Mouse (Mus musculus) spleen, adult 2 months (tissue): ENCODE results near the gene Rai1. TPM values are rescaled to one million over a fixed set of nuclear protein-coding genes. Genes with fewer than 3 reads are reported as not detected.

ENCODE experiments used
- DNase-seq, 2 experiments: peaks; one replicate each; pipeline versions ENCODE4 v3.0.0 to v3.0.0-alpha.2; 2012 to 2021; ENCODE audit warnings: low spot score in 2 of 2, low read depth in 1 of 2
- H3K27ac ChIP-seq: fragments of 200-500 bp; 2 replicates; pipeline ENCODE4 v1.5.1; 2012; ENCODE audit warnings: low read length, inconsistent platforms; ENCODE audit not compliant: insufficient read depth
- H3K27me3 ChIP-seq: fragments of 200-500 bp; 2 replicates; pipeline ENCODE4 v1.6.1; 2012; ENCODE audit warnings: mild to moderate bottlenecking, moderate library complexity, low read length, inconsistent platforms; ENCODE audit not compliant: control insufficient read depth, insufficient read depth
- H3K36me3 ChIP-seq: fragments of 200-500 bp; 2 replicates; pipeline ENCODE4 v1.6.1; 2012; ENCODE audit warnings: mild to moderate bottlenecking, low read length, inconsistent platforms; ENCODE audit not compliant: control insufficient read depth, insufficient read depth
- H3K4me1 ChIP-seq: fragments of 200-500 bp; 2 replicates; pipeline ENCODE4 v1.6.1; 2011; ENCODE audit warnings: inconsistent platforms; ENCODE audit not compliant: control insufficient read depth, insufficient read depth, insufficient read length
- H3K4me3 ChIP-seq: fragments of 200-500 bp; 2 replicates; pipeline ENCODE4 v1.5.1; 2011; ENCODE audit warnings: mild to moderate bottlenecking, inconsistent platforms; ENCODE audit not compliant: insufficient read depth, insufficient read length; ENCODE audit errors: extremely low read depth
- CTCF ChIP-seq: fragments of 200-500 bp; IDR thresholded peaks from 2 replicates; pipeline ENCODE4 v1.5.1; 2011; ENCODE audit warnings: mild to moderate bottlenecking, inconsistent platforms; ENCODE audit not compliant: insufficient read depth, insufficient read length, insufficient replicate concordance; ENCODE audit errors: extremely low read depth
- POLR2A ChIP-seq: fragments of 200-500 bp; IDR thresholded peaks from 2 replicates; pipeline ENCODE4 v1.6.1; 2011; ENCODE audit warnings: low read depth, low read length, inconsistent platforms
- WGBS: fragments of 180-500 bp; shearing (Covaris S2); methylation state at CpG from one replicate; pipeline ENCODE4 v1.1.7; 2018; 5-methylcytosine and 5-hydroxymethylcytosine counted together
- polyA plus RNA-seq: library from polyadenylated mRNA; depleted of rRNA; stranded (reverse); fragments of >200 nt; gene quantifications from 2 replicates; pipeline ENCODE4 v1.2.3, GENCODE M21; 2012

The Rai1 gene
- polyA plus RNA-seq, 1 experiment: 36.0 TPM

- H3K4me3 ChIP-seq: no peak overlapping the region
- peak in 1 of 2 experiments; percentile 34 for DNase-seq
- H3K4me1 ChIP-seq: peaks cover 5% of the 10 kb centered on the region; the same call in 1 of the 2 replicates
- 23% methylated on average over 6 of the region's 6 CpGs for whole genome bisulfite sequencing
- peak overlapping the region; percentile 69 for H3K27ac ChIP-seq
- H3K27me3 ChIP-seq: no peaks in the 10 kb centered on the region
- TF ChIP-seq POLR2A: no peak
- no peak for TF ChIP-seq CTCF
- H3K36me3 ChIP-seq: no peaks in the 10 kb centered on the region
These were observed 25.7 kb downstream of the Rai1 start for GRCm38 (mm10) chr11:60130516-60130915.

DNA sequence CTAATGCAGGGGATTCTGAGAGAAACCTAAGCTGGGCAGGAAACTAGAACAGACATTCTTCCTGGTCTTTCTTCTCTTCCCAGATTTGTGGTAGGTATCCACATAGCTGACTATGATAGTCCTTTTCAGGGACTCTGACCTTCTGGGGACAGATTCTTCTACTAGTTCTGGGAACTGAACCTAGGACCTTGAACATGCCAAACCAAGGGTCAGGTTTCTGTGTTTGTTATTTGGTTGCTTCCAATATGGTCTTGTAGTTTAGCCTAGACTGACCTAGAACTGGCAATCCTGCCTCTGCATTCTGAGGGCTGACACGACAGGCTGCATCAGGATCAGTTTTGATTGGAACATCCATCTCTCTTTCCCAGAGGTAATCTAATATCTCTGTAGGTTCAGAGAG lies 27.2 kb downstream of the Rai1 start:
- no peak overlapping the region for H3K27ac ChIP-seq
- no peak for DNase-seq
- WGBS: 97% methylated on average over 1 of the region's 1 CpGs
- no peak overlapping the region for H3K4me3 ChIP-seq
- no peaks in the 10 kb centered on the region for H3K36me3 ChIP-seq
- TF ChIP-seq POLR2A: no peak
- TF ChIP-seq CTCF: no peak
- no peaks in the 10 kb centered on the region for H3K27me3 ChIP-seq
- H3K4me1 ChIP-seq: peaks cover 5% of the 10 kb centered on the region; the same call in 1 of the 2 replicates

DNA sequence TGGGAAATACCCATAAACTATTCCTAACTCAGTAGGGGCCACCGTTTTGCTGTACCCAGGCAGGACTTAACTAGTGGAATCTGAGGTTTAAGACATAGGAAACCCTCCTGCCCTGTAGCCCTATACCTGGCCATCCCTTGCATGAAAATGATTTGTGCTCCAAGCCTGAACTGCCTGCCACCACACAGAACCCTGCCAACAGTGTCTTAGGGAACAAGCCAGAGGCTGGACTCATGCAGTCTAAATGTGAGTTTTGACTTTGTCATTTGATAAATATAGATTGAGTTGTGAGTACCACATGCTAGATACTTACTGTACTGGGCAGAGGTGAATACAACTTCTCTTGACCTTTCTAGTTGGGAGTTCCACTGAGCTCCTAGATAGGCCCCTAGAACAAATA lies 31.7 kb downstream of the Rai1 start:
- H3K4me3 ChIP-seq: no peak overlapping the region
- H3K27ac ChIP-seq: no peak overlapping the region
- TF ChIP-seq CTCF (no peak), POLR2A (no peak)
- H3K27me3 ChIP-seq: no peaks in the 10 kb centered on the region
- DNase-seq: no peak
- WGBS: 94% methylated on average over 1 of the region's 1 CpGs
- peaks cover 6% of the 10 kb centered on the region for H3K4me1 ChIP-seq
- H3K36me3 ChIP-seq: no peaks in the 10 kb centered on the region

DNA sequence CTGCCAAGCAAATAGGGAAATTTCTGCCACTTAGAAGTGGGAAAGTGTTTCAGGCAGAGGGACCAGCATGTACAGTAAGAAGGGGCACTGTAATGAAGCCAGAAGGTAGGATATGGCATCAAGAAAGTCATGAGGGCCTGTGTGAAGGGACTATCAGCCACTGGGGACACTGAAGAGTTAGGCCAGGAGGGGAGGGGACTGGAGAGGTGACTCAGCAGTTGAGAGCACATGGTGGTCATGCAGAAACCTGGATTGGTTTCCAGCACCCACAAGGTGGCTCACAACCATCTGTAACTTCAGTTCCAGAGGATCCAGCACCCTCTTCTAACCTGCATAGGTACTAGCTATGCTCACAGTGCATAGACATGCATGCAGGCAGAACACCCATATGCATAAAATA lies 32.4 kb downstream of the Rai1 start:
- TF ChIP-seq CTCF (no peak), POLR2A (no peak)
- Histone ChIP-seq H3K27me3 (no peaks in the 10 kb centered on the region), H3K4me1 (peaks cover 6% of the 10 kb centered on the region)

DNA sequence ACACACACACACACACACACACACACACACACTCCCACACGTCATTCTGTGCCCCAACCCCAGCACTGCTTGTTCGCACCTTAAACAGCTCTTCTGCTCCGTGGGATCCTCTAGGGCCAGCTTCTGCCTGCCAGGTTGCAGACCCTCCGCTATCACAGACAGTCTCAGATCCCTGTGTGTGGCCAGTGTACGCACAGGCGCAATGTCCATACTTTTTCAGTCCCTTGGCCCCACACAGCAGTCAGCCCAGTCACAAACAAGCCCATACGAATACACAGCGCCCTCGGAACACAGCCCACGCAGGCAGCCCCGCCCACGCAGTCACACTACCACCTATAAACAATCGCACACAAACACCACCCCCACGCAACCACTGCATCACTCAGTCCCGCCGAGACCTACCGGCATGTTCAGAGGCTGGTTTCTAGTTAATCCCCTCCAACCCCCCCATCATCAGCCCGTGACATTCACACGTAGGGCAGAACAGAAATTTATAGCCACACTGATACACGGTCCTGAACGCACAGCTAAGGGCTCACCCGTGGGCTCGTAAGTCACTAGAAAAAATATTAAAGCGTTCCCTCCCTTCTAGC lies 34.4 kb downstream of the Rai1 start:
- H3K27ac ChIP-seq: no peak overlapping the region
- H3K4me1 ChIP-seq: peaks cover 9% of the 10 kb centered on the region
- H3K27me3 ChIP-seq: no peaks in the 10 kb centered on the region
- no peaks in the 10 kb centered on the region for H3K36me3 ChIP-seq
- H3K4me3 ChIP-seq: peak overlapping the region; percentile 51
- no peak for DNase-seq
- TF ChIP-seq POLR2A (no peak), CTCF (no peak)
- WGBS: 31% methylated on average over 24 of the region's 24 CpGs

More for the DNA sequence above, 32.4 kb downstream of the Rai1 start:
- H3K36me3 ChIP-seq: no peaks in the 10 kb centered on the region
- no peak for DNase-seq
- H3K27ac ChIP-seq: no peak overlapping the region
- no peak overlapping the region for H3K4me3 ChIP-seq

DNA sequence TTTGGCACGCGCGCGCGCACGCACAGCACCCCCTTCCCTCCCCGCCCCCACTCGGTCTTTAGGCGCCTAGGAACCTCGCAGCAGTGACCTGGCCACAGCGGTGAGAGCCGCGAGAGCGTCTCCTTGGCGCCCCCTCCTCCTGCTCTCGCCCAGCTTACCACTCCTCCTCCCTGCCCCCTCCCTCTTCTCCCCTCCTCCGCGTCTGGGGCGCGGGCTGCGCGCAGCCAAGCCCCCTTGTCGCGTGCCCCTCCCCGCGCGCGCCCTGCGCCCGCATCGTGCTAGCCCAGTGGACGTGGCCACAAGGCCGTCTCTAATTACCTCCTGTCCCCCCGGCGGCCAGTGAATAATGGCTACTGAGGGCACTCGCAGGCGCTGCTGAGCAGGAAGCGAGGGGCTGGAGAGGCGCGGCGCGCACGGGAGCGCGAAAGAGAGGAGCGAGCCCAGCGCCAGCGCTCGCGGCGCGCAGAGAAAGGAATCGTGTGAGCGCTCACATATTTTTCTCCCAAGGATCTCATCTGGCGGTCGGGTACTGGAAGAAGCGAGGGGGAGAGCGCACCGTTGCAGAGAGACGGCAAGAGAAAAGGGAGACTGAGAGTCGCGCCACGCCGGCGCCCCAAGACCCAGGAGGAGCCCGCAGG lies 35.0 kb downstream of the Rai1 start:
- WGBS: 5% methylated on average over 66 of the region's 66 CpGs
- no peak for DNase-seq
- Histone ChIP-seq H3K4me1 (peaks cover 9% of the 10 kb centered on the region), H3K27me3 (no peaks in the 10 kb centered on the region), H3K27ac (no peak overlapping the region), H3K4me3 (peak overlapping the region; percentile 51), H3K36me3 (peaks cover 1% of the 10 kb centered on the region; the same call in 1 of the 2 replicates)
- TF ChIP-seq CTCF (no peak), POLR2A (no peak)

DNA sequence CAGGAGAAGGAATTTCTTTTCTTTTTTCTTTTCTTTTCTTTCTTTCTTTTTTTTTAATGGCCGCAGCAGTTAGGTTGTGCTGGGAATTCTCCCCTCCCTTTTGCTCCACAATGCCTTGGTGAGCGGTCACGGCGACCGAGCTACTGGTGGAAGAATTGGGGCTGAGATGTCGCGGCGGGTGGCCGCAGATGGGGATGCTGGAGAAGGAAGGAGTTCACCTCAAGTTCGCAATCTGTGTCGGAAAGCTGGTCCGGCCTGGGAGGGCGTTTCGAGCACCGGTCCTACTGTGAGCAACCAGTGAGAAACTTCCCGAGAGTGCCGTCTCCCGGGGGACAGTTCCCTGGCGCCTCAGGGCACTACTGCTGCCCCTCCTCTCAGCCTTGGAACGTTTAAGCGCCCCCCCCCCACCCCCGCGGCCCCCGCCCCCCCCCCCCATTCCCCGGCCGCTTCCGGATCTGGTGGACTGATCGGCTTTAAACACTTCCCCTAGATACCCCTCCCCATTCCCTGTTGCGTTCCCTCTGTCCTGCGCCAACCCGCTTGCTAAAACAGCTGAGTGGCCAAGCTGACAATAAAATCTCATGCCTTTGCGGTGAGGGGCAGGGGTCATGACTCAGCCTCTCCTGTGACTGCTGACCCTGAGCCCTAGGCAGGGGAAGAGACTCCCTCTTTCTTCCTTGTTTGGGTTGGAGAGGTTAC lies 35.9 kb downstream of the Rai1 start:
- no peaks in the 10 kb centered on the region for H3K27me3 ChIP-seq
- 61% methylated on average over 31 of the region's 32 CpGs for WGBS
- peaks cover 9% of the 10 kb centered on the region for H3K4me1 ChIP-seq
- peaks cover 1% of the 10 kb centered on the region; the same call in 1 of the 2 replicates for H3K36me3 ChIP-seq
- no peak overlapping the region for H3K4me3 ChIP-seq
- no peak overlapping the region for H3K27ac ChIP-seq
- no peak for DNase-seq
- no peak for TF ChIP-seq POLR2A
